Mouse (Mus musculus): ENCODE measurements around the gene Lhx5. TPM values are rescaled to one million over a fixed set of nuclear protein-coding genes. Genes with fewer than 3 reads are reported as not detected.

Gene Lhx5
- total and polyA plus RNA-seq, 3 experiments = not detected

DNA sequence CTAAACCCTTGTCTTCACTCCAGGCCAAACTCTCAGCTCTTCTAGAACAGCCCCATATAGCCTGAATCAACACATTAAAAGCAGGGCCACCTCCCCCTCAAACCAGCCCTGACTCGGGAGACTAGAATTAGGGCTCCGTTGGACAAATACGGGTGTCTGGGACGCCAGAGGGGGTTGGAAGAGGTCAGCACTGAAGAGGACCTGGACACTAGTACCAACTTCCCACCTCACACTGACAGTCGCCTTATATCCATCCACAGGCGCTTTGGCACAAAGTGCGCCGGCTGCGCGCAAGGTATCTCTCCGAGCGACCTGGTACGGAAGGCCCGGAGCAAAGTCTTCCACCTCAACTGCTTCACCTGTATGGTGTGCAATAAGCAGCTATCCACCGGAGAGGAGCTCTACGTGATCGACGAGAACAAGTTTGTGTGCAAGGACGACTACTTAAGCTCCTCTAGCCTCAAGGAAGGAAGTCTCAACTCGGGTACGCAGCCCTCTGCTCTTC is 2.8 kb downstream of the Lhx5 start:
- Histone ChIP-seq H3K27ac (no peak overlapping the region), H3K4me1 (ENCODE audit: control insufficient read depth, insufficient read depth, low read length) (no peaks in the 10 kb centered on the region), H3K79me2 (replicated peaks; ENCODE audit: control insufficient read depth, insufficient read depth, low read length) (no peaks in the 10 kb centered on the region), H3K9ac (ENCODE audit: low read depth, low read length) (no peak overlapping the region), H3K4me3 (no peak overlapping the region), H3K36me3 (ENCODE audit: control insufficient read depth, insufficient read depth, low read length) (no peaks in the 10 kb centered on the region), H3K27me3 (ENCODE audit: control insufficient read depth, insufficient read depth, low read length) (peaks cover 30% of the 10 kb centered on the region)
- no peak for DNase-seq
- TF ChIP-seq POLR2A (IDR thresholded peaks at IDR 0.05; ENCODE audit: insufficient read depth, low read depth, low read length) (no peak), EP300 (IDR thresholded peaks at IDR 0.05; ENCODE audit: insufficient read depth, low read depth, low read length) (no peak), CTCF (IDR thresholded peaks at IDR 0.05) (no peak)
- intact Hi-C loops (cut with DNase I) = no loop called here
- WGBS = 3% methylated on average over 21 of the region's 21 CpGs

DNA sequence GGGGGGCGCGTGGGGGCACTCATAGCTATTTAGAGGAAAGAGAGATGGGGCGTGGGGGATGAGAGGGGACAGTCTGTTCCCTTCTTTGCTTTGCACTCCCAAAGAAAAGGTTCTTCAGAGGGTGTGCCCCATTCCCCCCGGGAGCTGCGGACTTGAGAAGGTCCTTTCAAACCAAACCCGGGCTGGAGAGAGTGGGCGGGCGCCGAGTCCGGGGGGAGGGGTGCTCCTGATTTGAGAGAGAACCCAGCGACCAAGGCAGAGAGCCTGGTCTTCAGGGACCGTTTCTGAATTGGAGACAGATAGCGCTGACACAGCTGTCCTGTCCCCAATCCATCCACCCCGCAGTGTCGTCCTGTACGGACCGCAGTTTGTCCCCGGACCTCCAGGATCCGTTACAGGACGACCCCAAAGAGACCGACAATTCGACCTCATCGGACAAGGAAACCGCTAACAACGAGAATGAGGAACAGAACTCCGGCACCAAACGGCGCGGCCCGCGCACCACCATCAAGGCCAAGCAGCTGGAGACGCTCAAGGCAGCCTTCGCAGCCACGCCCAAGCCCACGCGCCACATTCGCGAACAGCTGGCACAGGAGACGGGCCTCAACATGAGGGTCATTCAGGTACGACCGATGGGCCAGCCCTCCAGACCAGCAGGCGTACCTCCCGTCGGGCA is 3.6 kb downstream of the Lhx5 start:
- H3K4me3 ChIP-seq = no peak overlapping the region
- 2% methylated on average over 44 of the region's 44 CpGs for WGBS

DNA sequence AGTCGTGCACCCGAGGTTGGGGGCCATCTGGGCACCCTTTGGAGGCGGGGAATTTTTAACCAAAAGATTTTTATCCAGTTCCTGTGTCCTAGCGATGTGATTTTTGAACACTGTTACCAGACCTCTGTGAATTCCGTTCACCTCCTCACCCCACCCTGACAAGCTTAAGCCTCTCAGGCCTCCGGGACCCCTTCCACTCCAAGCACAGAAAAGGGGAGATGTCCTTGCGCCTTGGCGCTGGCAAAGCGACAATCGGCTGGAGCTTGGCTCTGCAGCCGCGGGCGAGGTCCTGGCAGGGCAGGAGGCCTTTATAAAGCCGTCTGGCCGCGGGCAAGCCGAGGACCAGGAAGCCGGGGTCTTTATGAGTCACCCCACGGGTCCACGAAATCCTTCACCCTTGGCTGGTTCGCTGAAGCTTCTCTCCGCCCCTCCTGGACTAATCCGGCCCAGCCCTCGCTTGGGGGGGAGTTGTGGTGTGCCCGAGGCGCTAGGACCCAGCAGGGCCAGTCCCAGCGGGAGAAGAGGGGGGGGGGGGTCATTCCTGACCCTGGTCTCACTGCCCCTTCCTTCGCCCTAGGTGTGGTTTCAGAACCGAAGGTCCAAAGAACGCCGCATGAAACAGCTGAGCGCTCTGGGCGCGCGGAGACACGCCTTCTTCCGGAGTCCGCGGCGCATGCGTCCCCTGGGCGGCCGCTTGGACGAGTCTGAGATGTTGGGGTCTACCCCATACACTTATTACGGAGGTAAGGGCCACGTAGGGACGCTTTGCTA is 4.4 kb downstream of the Lhx5 start:
- no peak overlapping the region for H3K9ac ChIP-seq (ENCODE audit: low read depth, low read length)
- peaks cover 32% of the 10 kb centered on the region for H3K27me3 ChIP-seq (ENCODE audit: control insufficient read depth, insufficient read depth, low read length)
- H3K4me1 ChIP-seq (ENCODE audit: control insufficient read depth, insufficient read depth, low read length) = no peaks in the 10 kb centered on the region
- peak overlapping the region; percentile 23; the same call in 1 of the 2 replicates for H3K4me3 ChIP-seq
- H3K36me3 ChIP-seq (ENCODE audit: control insufficient read depth, insufficient read depth, low read length) = no peaks in the 10 kb centered on the region
- DNase-seq = no peak
- intact Hi-C loops (cut with DNase I) = no loop called here
- no peaks in the 10 kb centered on the region for H3K79me2 ChIP-seq (replicated peaks; ENCODE audit: control insufficient read depth, insufficient read depth, low read length)
- no peak overlapping the region for H3K27ac ChIP-seq
- WGBS = 1% methylated on average over 47 of the region's 47 CpGs
- no peak for TF ChIP-seq POLR2A (IDR thresholded peaks at IDR 0.05; ENCODE audit: insufficient read depth, low read depth, low read length)
- no peak for TF ChIP-seq EP300 (IDR thresholded peaks at IDR 0.05; ENCODE audit: insufficient read depth, low read depth, low read length)
- TF ChIP-seq CTCF (IDR thresholded peaks at IDR 0.05) = no peak

More for the DNA sequence above, 3.6 kb downstream of the Lhx5 start:
- no peak for TF ChIP-seq EP300 (IDR thresholded peaks at IDR 0.05; ENCODE audit: insufficient read depth, low read depth, low read length)
- TF ChIP-seq POLR2A (IDR thresholded peaks at IDR 0.05; ENCODE audit: insufficient read depth, low read depth, low read length) = no peak
- no peak for TF ChIP-seq CTCF (IDR thresholded peaks at IDR 0.05)
- Histone ChIP-seq H3K27ac (no peak overlapping the region), H3K4me1 (ENCODE audit: control insufficient read depth, insufficient read depth, low read length) (no peaks in the 10 kb centered on the region), H3K36me3 (ENCODE audit: control insufficient read depth, insufficient read depth, low read length) (no peaks in the 10 kb centered on the region), H3K27me3 (ENCODE audit: control insufficient read depth, insufficient read depth, low read length) (peaks cover 32% of the 10 kb centered on the region), H3K9ac (ENCODE audit: low read depth, low read length) (no peak overlapping the region), H3K79me2 (replicated peaks; ENCODE audit: control insufficient read depth, insufficient read depth, low read length) (no peaks in the 10 kb centered on the region)
- intact Hi-C loops (cut with DNase I) = no loop called here
- no peak for DNase-seq

DNA sequence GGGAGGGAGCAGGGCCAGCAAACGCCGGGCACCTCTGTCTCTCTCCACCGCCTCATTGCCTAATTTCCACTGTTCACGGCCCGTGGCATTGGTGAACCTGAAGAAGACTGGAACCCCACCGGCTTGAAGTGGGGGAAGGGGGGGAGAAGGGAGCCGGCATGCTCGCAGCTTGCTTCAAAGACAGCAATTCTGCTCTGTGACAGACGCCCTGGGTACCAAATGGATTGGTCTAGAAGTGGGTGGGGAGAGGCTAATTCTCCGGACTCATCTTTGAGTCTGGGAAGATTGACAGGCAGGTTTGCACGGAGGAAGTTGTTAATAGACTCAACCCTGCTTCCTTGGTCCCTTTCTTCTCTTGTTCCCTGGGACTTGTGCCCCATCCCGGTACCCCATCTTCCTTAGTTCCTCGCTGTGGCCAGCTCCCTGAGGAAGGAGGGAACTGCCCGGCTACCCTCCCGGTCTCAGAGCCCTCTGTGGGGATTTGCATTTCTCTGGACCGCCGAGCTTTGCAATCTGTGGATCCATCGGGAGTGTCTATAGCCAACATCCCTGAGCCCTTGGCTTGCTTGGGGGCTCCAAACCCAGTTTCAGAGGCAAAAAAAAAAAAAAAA is 5.5 kb downstream of the Lhx5 start:
- no peaks in the 10 kb centered on the region for H3K79me2 ChIP-seq (replicated peaks; ENCODE audit: control insufficient read depth, insufficient read depth, low read length)
- no peak overlapping the region for H3K9ac ChIP-seq (ENCODE audit: low read depth, low read length)
- 2% methylated on average over 18 of the region's 18 CpGs for WGBS
- TF ChIP-seq CTCF (IDR thresholded peaks at IDR 0.05) = no peak
- TF ChIP-seq POLR2A (IDR thresholded peaks at IDR 0.05; ENCODE audit: insufficient read depth, low read depth, low read length) = no peak
- no peak overlapping the region for H3K4me3 ChIP-seq
- peaks cover 28% of the 10 kb centered on the region for H3K27me3 ChIP-seq (ENCODE audit: control insufficient read depth, insufficient read depth, low read length)
- no peaks in the 10 kb centered on the region for H3K4me1 ChIP-seq (ENCODE audit: control insufficient read depth, insufficient read depth, low read length)
- no peak overlapping the region for H3K27ac ChIP-seq
- H3K36me3 ChIP-seq (ENCODE audit: control insufficient read depth, insufficient read depth, low read length) = no peaks in the 10 kb centered on the region
- DNase-seq = no peak
- intact Hi-C loops (cut with DNase I) = no loop called here

DNA sequence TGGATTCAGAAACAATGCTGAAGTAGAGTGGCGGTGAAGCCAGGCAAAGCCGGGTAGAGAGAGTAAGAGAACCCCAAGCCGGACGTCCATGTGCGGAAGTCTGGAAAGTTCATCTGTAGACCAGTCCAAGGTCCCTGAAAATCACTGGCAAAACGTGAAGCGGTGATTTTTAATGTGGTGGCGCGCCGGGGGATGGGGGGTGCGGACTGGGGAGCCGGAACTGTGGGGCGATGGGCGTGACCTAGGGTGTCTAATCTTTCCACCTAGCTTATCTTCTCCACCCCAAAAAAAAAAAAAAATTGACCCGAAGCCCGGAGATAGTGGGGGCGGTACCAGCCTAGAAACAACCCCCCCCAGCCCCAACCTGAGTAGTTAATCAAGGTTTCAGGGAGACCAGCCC is 6.0 kb downstream of the Lhx5 start:
- no peak overlapping the region for H3K9ac ChIP-seq (ENCODE audit: low read depth, low read length)
- H3K79me2 ChIP-seq (replicated peaks; ENCODE audit: control insufficient read depth, insufficient read depth, low read length) = no peaks in the 10 kb centered on the region
- no peak for TF ChIP-seq EP300 (IDR thresholded peaks at IDR 0.05; ENCODE audit: insufficient read depth, low read depth, low read length)
- TF ChIP-seq CTCF (IDR thresholded peaks at IDR 0.05) = no peak
- TF ChIP-seq POLR2A (IDR thresholded peaks at IDR 0.05; ENCODE audit: insufficient read depth, low read depth, low read length) = no peak
- no peaks in the 10 kb centered on the region for H3K4me1 ChIP-seq (ENCODE audit: control insufficient read depth, insufficient read depth, low read length)
- no peak overlapping the region for H3K4me3 ChIP-seq
- H3K36me3 ChIP-seq (ENCODE audit: control insufficient read depth, insufficient read depth, low read length) = no peaks in the 10 kb centered on the region
- intact Hi-C loops (cut with DNase I) = no loop called here
- peaks cover 26% of the 10 kb centered on the region for H3K27me3 ChIP-seq (ENCODE audit: control insufficient read depth, insufficient read depth, low read length)
- H3K27ac ChIP-seq = no peak overlapping the region
- DNase-seq = no peak
- 2% methylated on average over 17 of the region's 17 CpGs for WGBS

Data from heart, adult 2 months (tissue).